Mouse (Mus musculus) myocyte (in vitro differentiated cells): Measurements from ENCODE around the gene Rprml. TPM values are rescaled to one million over a fixed set of nuclear protein-coding genes. Genes with fewer than 3 reads are reported as not detected.

Experiments used
- H3K27me3 ChIP-seq: one replicate; pipeline ENCODE4 v1.6.1; 2011; ENCODE audit not compliant: control insufficient read depth, insufficient read depth, insufficient read length
- H3K36me3 ChIP-seq: one replicate; pipeline ENCODE4 v1.6.1; 2011; ENCODE audit not compliant: control insufficient read depth, insufficient read depth
- H3K4me2 ChIP-seq: one replicate; pipeline ENCODE4 v1.6.1; 2011; ENCODE audit warnings: low read depth, control low read depth
- H3K4me3 ChIP-seq: one replicate; pipeline ENCODE4 v1.5.1; 2011; ENCODE audit warnings: mild to moderate bottlenecking, control low read depth, moderate library complexity
- H3K79me2 ChIP-seq: one replicate; pipeline ENCODE4 v1.6.1; 2011; ENCODE audit not compliant: control insufficient read depth, insufficient read depth
- H3ac ChIP-seq: one replicate; pipeline ENCODE4 v1.6.1; 2011; ENCODE audit not compliant: control insufficient read depth, insufficient read length
- CEBPB ChIP-seq: IDR thresholded peaks from 2 replicates; pipeline ENCODE4 v1.6.1; 2011; ENCODE audit warnings: mild to moderate bottlenecking, moderate library complexity; ENCODE audit not compliant: poor library complexity, insufficient read depth, severe bottlenecking
- E2F4 ChIP-seq: IDR thresholded peaks from one replicate; pipeline ENCODE4 v1.6.1; 2011; ENCODE audit warnings: mild to moderate bottlenecking, control low read depth, moderate library complexity; ENCODE audit not compliant: insufficient read depth
- MAX ChIP-seq: IDR thresholded peaks from one replicate; pipeline ENCODE4 v1.6.1; 2011; ENCODE audit warnings: low read depth, mild to moderate bottlenecking, control low read depth
- MYOD1 ChIP-seq, 3 experiments: IDR thresholded peaks; one replicate each; pipeline ENCODE4 v1.6.1; 2011; ENCODE audit warnings: control low read depth in 2 of 3, low read depth in 2 of 3, mild to moderate bottlenecking in 2 of 3, moderate library complexity in 1 of 3; ENCODE audit not compliant: insufficient read length in 2 of 3, control insufficient read depth in 1 of 3
- MYOG ChIP-seq, 3 experiments: IDR thresholded peaks; one replicate each; pipeline ENCODE4 v1.6.1; 2011; ENCODE audit warnings: control low read depth in 2 of 3, low read depth in 2 of 3, mild to moderate bottlenecking in 2 of 3; ENCODE audit not compliant: insufficient read length in 2 of 3, control insufficient read depth in 1 of 3, insufficient read depth in 1 of 3
- POLR2A ChIP-seq: IDR thresholded peaks from one replicate; pipeline ENCODE4 v1.6.1; 2011; ENCODE audit warnings: low read depth, mild to moderate bottlenecking, control low read depth, moderate library complexity; ENCODE audit not compliant: insufficient read length
- POLR2AphosphoS2 ChIP-seq: IDR thresholded peaks from one replicate; pipeline ENCODE4 v1.6.1; 2011; ENCODE audit warnings: low read depth, control low read depth; ENCODE audit not compliant: insufficient read length
- REST ChIP-seq: IDR thresholded peaks from one replicate; pipeline ENCODE4 v1.6.1; 2011; ENCODE audit warnings: mild to moderate bottlenecking, control low read depth, moderate library complexity; ENCODE audit not compliant: insufficient read depth, insufficient read length
- SRF ChIP-seq: IDR thresholded peaks from one replicate; pipeline ENCODE4 v1.6.1; 2011; ENCODE audit warnings: low read depth; ENCODE audit not compliant: control insufficient read depth, insufficient read length
- TCF12 ChIP-seq: IDR thresholded peaks from one replicate; pipeline ENCODE4 v1.6.1; 2011; ENCODE audit warnings: mild to moderate bottlenecking, control low read depth; ENCODE audit not compliant: poor library complexity, insufficient read depth, severe bottlenecking
- TCF3 ChIP-seq: IDR thresholded peaks from one replicate; pipeline ENCODE4 v1.6.1; 2011; ENCODE audit warnings: low read depth, control low read depth; ENCODE audit not compliant: insufficient read length
- USF1 ChIP-seq: IDR thresholded peaks from one replicate; pipeline ENCODE4 v1.6.1; 2011; ENCODE audit warnings: low read depth, mild to moderate bottlenecking, control low read depth, moderate library complexity
- polyA plus RNA-seq: library from polyadenylated mRNA; unstranded; fragments of >200 nt; fragmentation: generic; extraction: Trizol; gene quantifications from one replicate; pipeline ENCODE4 v1.2.1, GENCODE M21; 2012; ENCODE audit warnings: missing spikeins

The Rprml gene
- polyA plus RNA-seq, 1 experiment: 0.04 TPM

- H3K27me3 ChIP-seq: peaks cover 24% of the 10 kb centered on the region
- H3K79me2 ChIP-seq: no peaks in the 10 kb centered on the region
- no peaks in the 10 kb centered on the region for H3K36me3 ChIP-seq
- no peak overlapping the region for H3K4me2 ChIP-seq
- H3ac ChIP-seq: no peak overlapping the region
- no peak overlapping the region for H3K4me3 ChIP-seq
- no peak for TF ChIP-seq MYOD1 (IDR thresholded peaks at IDR 0.05; ENCODE audit: control insufficient read depth in 1 of 3, insufficient read length in 2 of 3, low read depth in 2 of 3)
- no peak for TF ChIP-seq POLR2AphosphoS2
- no peak for TF ChIP-seq REST
- no peak for TF ChIP-seq E2F4
- no peak for TF ChIP-seq POLR2A
- TF ChIP-seq SRF: no peak
- no peak for TF ChIP-seq MAX
- no peak for TF ChIP-seq MYOG (IDR thresholded peaks at IDR 0.05; ENCODE audit: control insufficient read depth in 1 of 3, insufficient read depth in 1 of 3, insufficient read length in 2 of 3, low read depth in 2 of 3)
- TF ChIP-seq USF1: no peak
- TF ChIP-seq CEBPB: no peak
- no peak for TF ChIP-seq TCF12
- TF ChIP-seq TCF3: no peak
Observed at GRCm38 (mm10) chr11:103634806-103635205, 14.6 kb upstream of the Rprml start.

- Histone ChIP-seq H3K27me3 (peaks cover 29% of the 10 kb centered on the region), H3ac (no peak overlapping the region), H3K4me3 (no peak overlapping the region), H3K36me3 (no peaks in the 10 kb centered on the region), H3K79me2 (no peaks in the 10 kb centered on the region), H3K4me2 (no peak overlapping the region)
- TF ChIP-seq MYOG (IDR thresholded peaks at IDR 0.05; ENCODE audit: control insufficient read depth in 1 of 3, insufficient read depth in 1 of 3, insufficient read length in 2 of 3, low read depth in 2 of 3) (no peak), CEBPB (no peak), E2F4 (no peak), USF1 (no peak), MYOD1 (IDR thresholded peaks at IDR 0.05; ENCODE audit: control insufficient read depth in 1 of 3, insufficient read length in 2 of 3, low read depth in 2 of 3) (no peak), POLR2A (no peak), TCF12 (no peak), POLR2AphosphoS2 (no peak), TCF3 (no peak), REST (no peak), MAX (no peak), SRF (no peak)
Observed at GRCm38 (mm10) chr11:103635481-103635880, 13.9 kb upstream of the Rprml start.

GRCm38 (mm10) chr11:103636261-103636660 lies 13.1 kb upstream of the Rprml start:
- TF ChIP-seq TCF3 (no peak), CEBPB (no peak), USF1 (no peak), POLR2AphosphoS2 (no peak), MYOG (IDR thresholded peaks at IDR 0.05; ENCODE audit: control insufficient read depth in 1 of 3, insufficient read depth in 1 of 3, insufficient read length in 2 of 3, low read depth in 2 of 3) (no peak), SRF (no peak), MAX (no peak), TCF12 (no peak), E2F4 (no peak), REST (no peak), MYOD1 (IDR thresholded peaks at IDR 0.05; ENCODE audit: control insufficient read depth in 1 of 3, insufficient read length in 2 of 3, low read depth in 2 of 3) (no peak), POLR2A (no peak)
- H3ac ChIP-seq: no peak overlapping the region
- no peak overlapping the region for H3K4me2 ChIP-seq
- no peaks in the 10 kb centered on the region for H3K36me3 ChIP-seq
- H3K79me2 ChIP-seq: no peaks in the 10 kb centered on the region
- H3K27me3 ChIP-seq: peaks cover 37% of the 10 kb centered on the region
- no peak overlapping the region for H3K4me3 ChIP-seq

GRCm38 (mm10) chr11:103638790-103639189 lies 10.6 kb upstream of the Rprml start, which contains the start of gene Lyzl6:
Gene Lyzl6, minus strand, starts transcription at chr11:103638890.
- H3K79me2 ChIP-seq: no peaks in the 10 kb centered on the region
- H3K27me3 ChIP-seq: peaks cover 50% of the 10 kb centered on the region
- no peak within 1 kb of the TSS for H3K4me3 ChIP-seq
- H3K4me2 ChIP-seq: no peak within 1 kb of the TSS
- H3K36me3 ChIP-seq: no peaks in the 10 kb centered on the region
- TF ChIP-seq E2F4: no peak
- no peak for TF ChIP-seq POLR2AphosphoS2
- TF ChIP-seq TCF12: no peak
- no peak for TF ChIP-seq POLR2A
- no peak for TF ChIP-seq USF1
- no peak for TF ChIP-seq REST
- TF ChIP-seq MAX: no peak
- no peak for TF ChIP-seq CEBPB
- no peak for TF ChIP-seq SRF
- TF ChIP-seq MYOD1 (IDR thresholded peaks at IDR 0.05; ENCODE audit: control insufficient read depth in 1 of 3, insufficient read length in 2 of 3, low read depth in 2 of 3): no peak
- no peak within 1 kb of the TSS for H3ac ChIP-seq

GRCm38 (mm10) chr11:103639407-103639946 lies 9.9 kb upstream of the Rprml start:
- no peaks in the 10 kb centered on the region for H3K36me3 ChIP-seq
- peaks cover 53% of the 10 kb centered on the region for H3K27me3 ChIP-seq
- H3ac ChIP-seq: no peak overlapping the region
- no peaks in the 10 kb centered on the region for H3K79me2 ChIP-seq
- H3K4me3 ChIP-seq: no peak overlapping the region
- H3K4me2 ChIP-seq: no peak overlapping the region
- TF ChIP-seq USF1 (no peak), SRF (no peak), TCF12 (no peak), POLR2A (no peak), MAX (no peak), POLR2AphosphoS2 (no peak), TCF3 (no peak), MYOG (IDR thresholded peaks at IDR 0.05; ENCODE audit: control insufficient read depth in 1 of 3, insufficient read depth in 1 of 3, insufficient read length in 2 of 3, low read depth in 2 of 3) (no peak), MYOD1 (IDR thresholded peaks at IDR 0.05; ENCODE audit: control insufficient read depth in 1 of 3, insufficient read length in 2 of 3, low read depth in 2 of 3) (no peak)
